Mouse (Mus musculus): ENCODE data around the gene 4930544G11Rik.

The 4930544G11Rik gene

GRCm38 (mm10) chr6:65952309-65952708 lies at the start of gene 4930544G11Rik:
Gene 4930544G11Rik (plus strand): TSS chr6:65952609.
- DNase-seq, result no peak

- DNase-seq, result no peak
Measured at GRCm38 (mm10) chr6:65906657-65907182, 45.7 kb upstream of the 4930544G11Rik start.

- no peak for DNase-seq
Measured at GRCm38 (mm10) chr6:65915421-65915820, 37.0 kb upstream of the 4930544G11Rik start.

GRCm38 (mm10) chr6:65921703-65922102 lies 30.7 kb upstream of the 4930544G11Rik start:
- DNase-seq, result no peak

DNA sequence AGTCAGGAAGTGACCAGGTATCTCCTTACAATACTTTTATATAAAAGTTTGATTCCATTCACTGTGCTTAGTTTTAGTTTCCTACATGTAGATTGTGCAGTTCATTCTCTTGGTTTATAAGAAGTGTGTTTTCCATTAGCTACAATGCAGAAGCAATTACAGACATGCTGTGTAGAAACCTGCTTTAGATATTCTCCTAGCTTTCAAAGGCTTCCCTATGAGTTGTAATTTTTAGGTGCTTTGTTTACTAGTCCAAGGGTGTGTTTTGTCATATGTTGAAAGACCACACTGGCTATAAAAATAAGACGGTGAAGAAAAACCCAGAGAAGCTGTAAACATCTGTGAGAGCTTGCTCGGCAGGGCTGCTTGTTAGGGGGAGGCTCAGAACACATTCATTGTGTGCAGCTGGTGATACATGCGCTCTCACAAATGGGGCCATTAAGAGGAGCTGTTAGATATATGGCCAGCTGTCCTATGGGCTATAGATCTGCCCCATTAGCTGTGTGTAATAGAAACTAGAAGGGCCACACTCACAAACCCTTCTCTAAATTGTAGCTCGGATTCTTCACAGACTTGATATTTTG lies 28.8 kb upstream of the 4930544G11Rik start:
- peak; percentile 35 for DNase-seq

GRCm38 (mm10) chr6:65925737-65926333 lies 26.6 kb upstream of the 4930544G11Rik start:
- no peak for DNase-seq

DNA sequence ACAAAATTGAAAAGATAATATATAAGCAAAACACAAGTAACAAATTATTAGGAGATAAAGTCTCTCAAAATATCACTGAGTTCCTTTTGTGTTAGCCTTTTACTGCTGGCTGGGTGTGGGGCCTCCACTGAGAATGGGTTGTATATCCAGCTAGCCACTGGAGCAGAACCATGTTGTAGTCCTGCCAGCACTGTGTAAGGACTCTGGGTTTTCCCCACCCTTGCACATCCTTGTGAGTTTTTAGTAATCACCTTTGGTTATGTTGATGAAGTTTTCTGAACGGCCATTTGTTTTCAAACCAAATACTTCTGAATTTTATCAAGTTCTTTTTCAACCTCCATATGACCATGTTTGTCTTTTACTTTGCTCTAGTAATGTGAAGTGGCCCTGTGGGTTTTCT lies 21.9 kb upstream of the 4930544G11Rik start:
- no peak for DNase-seq

- DNase-seq, result no peak
Measured at GRCm38 (mm10) chr6:65932776-65933175, 19.6 kb upstream of the 4930544G11Rik start.

DNA sequence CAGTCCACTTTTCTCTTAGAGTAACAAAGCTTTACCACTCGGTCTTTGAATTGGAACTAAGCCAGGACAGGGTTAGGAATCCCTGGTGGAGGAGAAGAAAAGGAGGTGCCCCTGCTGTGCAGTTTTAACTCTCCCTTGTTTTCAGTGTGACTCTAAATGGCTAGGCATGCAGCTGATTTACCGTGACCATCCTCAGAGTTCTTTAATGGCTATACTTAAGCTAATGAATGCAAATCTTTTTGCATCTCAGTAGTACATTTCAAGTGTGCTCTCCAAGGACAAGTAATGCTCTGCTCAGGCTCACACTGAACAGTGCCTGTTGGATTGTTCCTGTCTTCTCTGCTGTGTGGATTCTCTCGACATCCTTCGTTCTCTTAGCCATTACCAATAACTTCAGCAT lies 19.2 kb upstream of the 4930544G11Rik start:
- peak; percentile 13 for DNase-seq

GRCm38 (mm10) chr6:65935566-65936281 lies 16.7 kb upstream of the 4930544G11Rik start:
- no peak for DNase-seq

- DNase-seq, result no peak
Measured at GRCm38 (mm10) chr6:65950492-65950891, 1.9 kb upstream of the 4930544G11Rik start.

GRCm38 (mm10) chr6:65969386-65970111 lies 17.1 kb downstream of the 4930544G11Rik start:
- peak; percentile 41 for DNase-seq

DNA sequence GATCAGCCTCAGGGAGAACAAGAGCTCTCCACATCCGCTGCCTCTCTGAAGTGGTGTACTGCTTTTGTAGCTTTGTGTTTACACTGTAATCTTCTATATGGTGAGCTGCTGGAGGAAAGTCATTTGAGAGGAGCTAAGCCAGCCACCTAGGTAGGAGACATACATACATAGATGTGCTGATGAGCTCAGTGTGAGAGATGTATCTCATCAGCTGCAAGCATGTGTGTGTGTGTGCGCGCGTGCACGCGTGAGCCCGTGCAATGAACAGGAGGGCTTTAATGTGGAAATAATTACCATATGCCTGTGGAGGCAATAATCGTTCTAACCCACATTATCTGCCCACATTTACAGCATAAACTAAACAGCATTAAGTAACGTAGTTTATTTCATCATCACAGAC lies 18.0 kb downstream of the 4930544G11Rik start:
- no peak for DNase-seq

- peak; percentile 49 for DNase-seq
Measured at GRCm38 (mm10) chr6:65992081-65992480, 39.7 kb downstream of the 4930544G11Rik start.

DNA sequence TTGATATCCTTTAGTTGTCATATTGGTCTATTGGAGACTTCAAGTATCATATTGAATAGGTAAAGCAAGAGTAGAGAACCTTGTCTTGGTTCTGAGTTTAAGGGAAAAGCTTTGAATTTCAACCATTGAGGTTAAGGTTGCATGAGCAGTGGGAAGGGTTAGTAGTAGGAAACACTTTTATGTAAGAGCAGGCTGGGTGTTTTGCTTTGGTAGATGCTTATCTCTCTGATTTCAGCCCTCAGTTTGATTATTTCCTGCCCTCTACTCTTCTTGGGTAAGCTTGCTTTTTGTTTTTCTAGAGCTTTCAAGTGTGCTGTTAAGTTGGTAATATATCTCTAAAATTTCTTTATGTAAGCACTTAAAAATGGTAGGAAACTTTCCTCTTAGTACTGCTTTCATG lies 45.9 kb downstream of the 4930544G11Rik start:
- DNase-seq, result no peak
